8 mouse cellular contexts compared by ENCODE assay signal in genomic region chr1:55161895-55162294, GRCm38 (mm10). TPM values are rescaled to one million over a fixed set of nuclear protein-coding genes. Genes with fewer than 3 reads are reported as not detected.
DNase-seq lines count a peak whose midpoint lies in the region; ATAC-seq and TF ChIP-seq lines count a peak whose summit lies in the region.

No protein-coding gene starts in this region.

- no peaks in the 10 kb centered on the region for H3K4me1 ChIP-seq in hindbrain, embryonic 14.5 days (replicated peaks; ENCODE audit: control insufficient read depth, insufficient read depth, low read length)
- H3K4me1 ChIP-seq in midbrain, postnatal 0 days (ENCODE audit: insufficient read depth, low read length): no peaks in the 10 kb centered on the region

- no peak overlapping the region for H3K9ac ChIP-seq in hindbrain, embryonic 14.5 days
- no peak overlapping the region for H3K9ac ChIP-seq in midbrain, postnatal 0 days (replicated peaks; ENCODE audit: low read length, poor library complexity, severe bottlenecking)

- no peak; the same call in 1 of the 2 replicates for ATAC-seq in hindbrain, embryonic 14.5 days (ENCODE audit: low FRiP score)
- ATAC-seq in midbrain, postnatal 0 days (ENCODE audit: low FRiP score): no peak

- no peaks in the 10 kb centered on the region for H3K27me3 ChIP-seq in hindbrain, embryonic 14.5 days (ENCODE audit: control insufficient read depth, insufficient read depth, low read length)
- H3K27me3 ChIP-seq in midbrain, postnatal 0 days (ENCODE audit: insufficient read depth, low read length): no peaks in the 10 kb centered on the region

- H3K27ac ChIP-seq in gastrocnemius, adult 2 months: no peak overlapping the region
- 0 out of 2 replicates have a peak overlapping the region, but pooled peaks have one; percentile 47 for H3K27ac ChIP-seq in hindbrain, embryonic 14.5 days
- no peak overlapping the region for H3K27ac ChIP-seq in midbrain, postnatal 0 days (ENCODE audit: low read depth, low read length)

- DNase-seq in gastrocnemius, adult 2 months: peak; percentile 36
- DNase-seq in gastrocnemius, adult 8-10 months (ENCODE audit: low spot score in 2 of 2): no peak
- peak; percentile 57 for DNase-seq in 416B (ENCODE audit: low read depth)
- peak; percentile 59 for DNase-seq in adrenal gland, postnatal 25 days
- DNase-seq in hindbrain, embryonic 14.5 days (ENCODE audit: low spot score): no peak
- peak; percentile 26 for DNase-seq in midbrain, postnatal 0 days (ENCODE audit: low spot score)
- DNase-seq in ovary, postnatal 14 days (ENCODE audit: low spot score): no peak
- DNase-seq in left cerebral cortex, postnatal 10 days (ENCODE audit: extremely low spot score in 1 of 2, low spot score in 2 of 2): no peak

- peaks cover 16% of the 10 kb centered on the region for H3K36me3 ChIP-seq in hindbrain, embryonic 14.5 days (replicated peaks; ENCODE audit: control insufficient read depth, insufficient read depth)
- 0 out of 2 replicates have a peak, but pooled peaks cover 5% of the 10 kb centered on the region for H3K36me3 ChIP-seq in midbrain, postnatal 0 days (ENCODE audit: insufficient read depth, low read length)

- no peaks in the 10 kb centered on the region for H3K9me3 ChIP-seq in hindbrain, embryonic 14.5 days (ENCODE audit: control insufficient read depth, low read length)
- no peaks in the 10 kb centered on the region for H3K9me3 ChIP-seq in midbrain, postnatal 0 days (ENCODE audit: low read length)

- H3K4me2 ChIP-seq in hindbrain, embryonic 14.5 days (replicated peaks): no peak overlapping the region
- no peak overlapping the region for H3K4me2 ChIP-seq in midbrain, postnatal 0 days (ENCODE audit: low read depth, low read length, poor library complexity, severe bottlenecking)

- intact Hi-C loops in gastrocnemius, adult 2 months (cut with DNase I): no loop called here
- intact Hi-C loops in left cerebral cortex, postnatal 10 days (cut with DNase I): no loop called here

- no peak overlapping the region for H3K4me3 ChIP-seq in gastrocnemius, adult 2 months
- no peak overlapping the region for H3K4me3 ChIP-seq in hindbrain, embryonic 14.5 days (replicated peaks; ENCODE audit: low read length)
- no peak overlapping the region for H3K4me3 ChIP-seq in midbrain, postnatal 0 days (ENCODE audit: low read depth, low read length)

- peak; percentile 57 for TF ChIP-seq CTCF in gastrocnemius, adult 2 months (IDR thresholded peaks at IDR 0.05)
- TF ChIP-seq CTCF in midbrain, postnatal 0 days (IDR thresholded peaks at IDR 0.05): peak; percentile 44

- 69% methylated on average over 7 of the region's 7 CpGs for WGBS in hindbrain, embryonic 14.5 days
- 66% methylated on average over 7 of the region's 7 CpGs for WGBS in midbrain, postnatal 0 days

RNA-seq across cellular contexts. Expression of gene Mob4, which starts 30.9 kb away (rescaled TPM):
- total RNA-seq in gastrocnemius, adult 2 months (2021): 10 to 100 TPM; 34.2 to 41.9 TPM
- 10 to 100 TPM; 33.1 to 39.3 (median 37.1) TPM for total RNA-seq in gastrocnemius, adult 8-10 months (2022)
- 227 and 289 TPM in 2 replicates for total RNA-seq in adrenal gland, postnatal 25 days (2021)
- 157 and 177 TPM in 2 replicates for polyA plus RNA-seq in hindbrain, embryonic 14.5 days (2014; fragmentation: Nextera tagmentation; extraction: Ambion mirVana)
- 80.9 and 83.8 TPM in 2 replicates for total RNA-seq in midbrain, postnatal 0 days (2014; rRNA removed)
- polyA plus RNA-seq in midbrain, postnatal 0 days (2015; fragmentation: Nextera tagmentation; extraction: Ambion mirVana): 126 and 143 TPM in 2 replicates
- 10 to 100 TPM; 67.1 to 69.7 TPM for total RNA-seq in left cerebral cortex, postnatal 10 days (2021)

Comparison
In these comparisons a context has a peak if more than half of its experiments do, and no peak if none do; other contexts are left out.
1. DNase-seq: peak in gastrocnemius, adult 2 months (single experiment), 416B (single experiment), adrenal gland, postnatal 25 days (single experiment) and midbrain, postnatal 0 days (single experiment); none in gastrocnemius, adult 8-10 months (0 of 2), hindbrain, embryonic 14.5 days (single experiment), ovary, postnatal 14 days (single experiment) and left cerebral cortex, postnatal 10 days (0 of 2).